Mouse (Mus musculus): ENCODE data around the gene Ndufa5.
A peak's percentile ranks its signal among the peaks of the same experiment; 100 is the strongest.

The Ndufa5 gene

GRCm38 (mm10) chr6:24527155-24528063 lies at the start of gene Ndufa5:
Ndufa5 (minus strand) TSS chr6:24528013.
- DNase-seq (ENCODE audit: low spot score) = peak; percentile 91

- no peak for DNase-seq (ENCODE audit: low spot score)
Observed at GRCm38 (mm10) chr6:24573319-24573718, 45.5 kb upstream of the Ndufa5 start.

DNA sequence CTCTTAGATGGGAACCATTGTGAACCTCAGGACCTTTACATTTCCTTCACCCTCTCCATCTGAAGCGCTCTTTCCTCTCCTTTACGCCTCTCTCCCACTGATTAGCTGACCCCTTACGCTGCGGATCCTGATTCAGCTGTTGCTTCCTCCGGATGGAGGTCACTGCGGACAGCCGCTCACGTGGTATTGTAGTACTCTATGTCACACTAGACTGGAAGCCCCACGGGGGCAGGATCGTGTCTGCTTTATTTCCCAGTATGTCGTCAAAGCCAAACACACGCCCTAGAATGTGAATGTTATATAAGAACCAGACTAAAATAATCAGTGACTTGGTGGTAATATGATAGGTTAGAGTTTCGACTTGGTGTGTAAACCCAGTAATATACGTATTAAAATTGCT lies 44.6 kb upstream of the Ndufa5 start:
- DNase-seq (ENCODE audit: low spot score) = no peak

DNA sequence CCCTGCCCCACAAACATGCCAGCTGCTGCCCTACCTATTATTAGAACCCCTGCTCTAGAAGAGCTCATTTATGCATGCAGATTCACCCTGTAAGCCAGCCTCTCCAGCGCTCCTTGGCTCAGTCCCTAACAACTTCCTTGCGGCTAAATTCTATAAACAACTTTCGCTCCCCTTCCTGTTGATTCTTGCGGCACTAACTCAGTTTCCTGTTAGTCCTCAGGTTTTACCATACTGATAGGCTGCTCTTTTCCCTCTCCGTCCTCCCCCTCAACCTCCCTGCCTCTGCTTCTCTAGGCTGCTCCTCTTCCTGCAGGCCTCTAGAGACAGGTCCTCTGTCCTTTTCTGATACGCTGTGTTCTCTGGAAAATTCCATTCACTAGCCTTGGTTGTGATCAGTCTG lies 43.3 kb upstream of the Ndufa5 start:
- no peak for DNase-seq (ENCODE audit: low spot score)

DNA sequence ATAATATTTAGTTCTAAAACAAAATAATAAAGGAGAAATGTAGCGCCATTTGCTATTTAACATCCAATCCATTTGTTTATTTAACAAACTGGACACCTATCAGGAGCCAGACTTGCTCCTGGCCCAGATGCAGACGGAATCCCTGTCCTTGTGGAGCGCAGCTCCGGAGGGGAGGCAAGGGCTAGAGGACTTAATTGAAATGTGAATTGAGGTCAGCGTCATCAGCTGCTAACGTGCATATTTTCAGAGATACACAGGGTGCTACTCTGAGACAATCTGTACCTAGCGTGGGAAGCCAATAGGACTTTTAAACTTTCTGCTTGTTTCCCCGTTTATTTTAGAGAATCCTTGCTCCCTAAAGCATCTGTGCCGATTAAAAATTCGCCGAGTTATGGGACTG lies 42.5 kb upstream of the Ndufa5 start:
- no peak for DNase-seq (ENCODE audit: low spot score)

- no peak for DNase-seq (ENCODE audit: low spot score)
Observed at GRCm38 (mm10) chr6:24569711-24570110, 41.9 kb upstream of the Ndufa5 start.

DNA sequence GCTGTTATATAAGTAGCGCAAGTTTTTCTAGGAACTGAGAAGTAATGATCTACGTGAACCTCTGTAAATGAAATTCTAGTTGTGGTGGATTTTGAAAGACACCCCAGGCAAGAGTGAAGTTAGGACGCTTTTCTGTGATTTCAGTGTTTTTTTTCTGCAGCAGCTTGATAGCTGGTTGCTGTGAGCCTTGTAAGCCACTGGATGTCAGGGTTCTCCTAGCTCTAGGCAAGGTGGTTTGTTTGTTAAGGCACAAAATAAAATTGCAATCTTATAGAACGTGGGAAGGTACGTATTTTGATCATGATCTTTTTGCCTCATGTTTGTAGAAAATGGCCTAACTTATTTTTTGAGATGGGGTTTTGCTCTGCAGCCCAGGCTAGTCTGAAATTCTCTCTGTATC lies 41.1 kb upstream of the Ndufa5 start:
- no peak for DNase-seq (ENCODE audit: low spot score)

DNA sequence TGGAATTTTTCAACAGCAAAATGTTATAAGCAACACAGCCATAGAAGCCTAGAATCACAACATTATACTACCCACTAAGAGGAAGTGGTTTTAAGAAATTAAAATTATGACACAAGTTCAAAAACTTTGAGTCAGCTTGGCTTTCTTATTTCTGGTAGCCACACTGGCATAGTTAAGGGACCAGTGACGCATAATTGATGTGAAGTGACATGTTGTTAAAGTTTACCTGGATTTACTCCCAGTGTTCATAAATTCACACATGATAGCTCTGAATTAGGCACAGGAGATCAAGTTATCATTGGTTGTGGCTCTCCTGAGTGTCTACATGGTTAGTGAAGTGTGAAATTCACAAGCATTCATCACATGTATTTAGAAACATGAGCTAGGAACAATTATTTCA lies 37.1 kb upstream of the Ndufa5 start:
- no peak for DNase-seq (ENCODE audit: low spot score)

- no peak for DNase-seq (ENCODE audit: low spot score)
Observed at GRCm38 (mm10) chr6:24564081-24564480, 36.3 kb upstream of the Ndufa5 start.

DNA sequence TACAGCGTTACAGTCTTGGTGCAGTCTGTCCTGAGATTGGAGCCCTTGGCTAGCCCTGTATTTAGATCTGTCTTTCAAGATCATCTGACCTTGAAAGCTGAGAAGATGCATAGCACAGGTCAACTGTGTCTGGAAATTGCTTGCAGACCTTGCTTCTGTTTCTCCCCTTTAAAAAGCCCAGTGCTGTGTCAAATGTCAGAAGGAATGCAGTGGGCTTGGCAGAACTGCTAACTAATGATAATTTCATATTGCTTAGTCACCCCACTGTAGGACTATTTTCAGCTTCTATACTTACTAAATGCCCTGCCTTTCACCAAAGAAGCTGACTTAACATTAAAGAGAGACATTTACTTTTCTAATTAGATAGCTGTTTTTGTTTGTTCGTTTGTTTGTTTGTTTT lies 27.7 kb upstream of the Ndufa5 start:
- no peak for DNase-seq (ENCODE audit: low spot score)

DNA sequence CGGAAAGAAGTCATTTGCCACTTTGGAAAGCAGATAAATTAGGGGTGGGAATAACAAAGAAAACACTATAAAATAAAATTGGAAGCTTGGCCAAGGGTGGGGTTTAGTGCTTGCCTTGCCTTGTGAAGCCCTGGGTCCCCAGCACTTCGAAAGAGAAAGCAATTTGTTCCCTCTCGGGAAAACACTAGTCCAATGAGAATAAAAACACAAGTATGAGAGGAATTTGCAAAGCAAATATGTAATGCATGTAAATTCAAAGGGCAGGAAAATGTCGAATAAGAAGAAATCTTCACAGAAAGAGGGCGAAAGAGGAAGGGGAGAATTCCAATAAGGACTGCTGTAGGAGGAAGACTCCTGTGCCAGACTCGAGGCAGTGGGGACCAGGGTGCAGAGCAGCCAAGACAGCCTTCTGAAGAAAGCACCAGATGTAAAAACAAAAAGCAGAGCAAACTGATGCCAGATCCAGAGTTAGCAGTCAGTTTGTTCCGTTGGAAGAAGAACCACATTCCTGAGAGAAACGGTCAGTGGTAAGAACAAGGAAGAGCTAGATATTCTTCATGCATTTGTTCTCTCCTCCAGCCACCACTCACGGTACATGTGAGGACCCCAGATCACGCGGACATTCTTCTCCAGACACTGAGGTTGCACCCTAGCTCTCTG lies 26.7 kb upstream of the Ndufa5 start:
- no peak for DNase-seq (ENCODE audit: low spot score)

GRCm38 (mm10) chr6:24552046-24552445 lies 24.2 kb upstream of the Ndufa5 start:
- DNase-seq (ENCODE audit: low spot score) = no peak

GRCm38 (mm10) chr6:24549801-24550200 lies 22.0 kb upstream of the Ndufa5 start:
- no peak for DNase-seq (ENCODE audit: low spot score)

DNA sequence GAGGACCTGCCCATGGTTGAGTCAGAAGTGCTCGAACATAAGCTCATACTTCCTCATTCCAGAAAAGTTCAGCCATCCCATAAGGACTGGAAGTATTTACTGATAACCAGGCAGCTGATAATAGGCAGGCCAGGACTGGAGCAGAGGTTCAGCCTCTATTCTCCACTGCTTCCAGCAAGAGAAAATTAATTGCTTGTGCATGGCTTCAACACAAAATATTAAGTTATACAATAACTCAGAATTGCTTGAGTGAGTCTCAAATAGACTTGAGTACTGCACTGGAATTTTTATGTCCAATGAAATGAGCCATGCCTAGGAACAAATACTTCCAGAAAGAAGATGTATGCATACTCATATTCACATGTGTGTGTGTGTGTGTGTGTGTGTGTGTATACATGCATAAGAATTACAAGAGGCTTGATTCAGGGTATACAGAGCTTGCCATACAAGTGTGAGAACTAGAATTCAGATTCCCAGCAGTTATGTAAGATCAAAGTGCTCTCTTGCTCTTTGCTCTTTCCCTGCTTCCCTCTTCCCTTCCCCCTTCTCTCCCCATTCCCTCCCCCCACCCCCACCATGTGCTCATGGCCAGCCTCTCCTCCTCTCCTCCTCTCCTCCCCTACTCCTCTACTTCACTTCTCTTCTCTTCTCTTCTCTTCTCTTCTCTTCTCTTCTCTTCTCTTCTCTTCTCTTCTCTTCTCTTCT lies 19.1 kb upstream of the Ndufa5 start:
- DNase-seq (ENCODE audit: low spot score) = no peak

- no peak for DNase-seq (ENCODE audit: low spot score)
Observed at GRCm38 (mm10) chr6:24543119-24543591, 15.3 kb upstream of the Ndufa5 start.

- DNase-seq (ENCODE audit: low spot score) = no peak
Observed at GRCm38 (mm10) chr6:24542393-24542792, 14.6 kb upstream of the Ndufa5 start.

DNA sequence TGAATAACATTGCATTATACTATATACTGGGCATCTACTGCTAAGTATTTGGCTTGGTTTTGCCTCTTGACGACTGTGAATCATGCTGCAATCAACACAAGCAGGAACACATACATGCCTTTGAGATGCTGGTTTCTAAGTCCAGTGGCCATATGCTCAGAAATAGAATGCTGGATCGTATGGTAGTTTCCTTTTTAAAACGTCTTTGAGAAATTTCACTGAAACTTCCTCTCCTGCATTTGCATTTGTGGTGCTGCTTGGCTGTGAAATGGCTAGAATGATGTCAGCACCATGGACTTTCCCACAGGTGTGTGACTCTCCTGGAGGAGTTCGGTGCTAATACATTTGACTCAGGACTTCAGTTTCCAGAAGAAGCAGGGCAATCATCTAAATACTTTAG lies 12.3 kb upstream of the Ndufa5 start:
- no peak for DNase-seq (ENCODE audit: low spot score)

- DNase-seq (ENCODE audit: low spot score) = no peak
Observed at GRCm38 (mm10) chr6:24538435-24538834, 10.6 kb upstream of the Ndufa5 start.

DNA sequence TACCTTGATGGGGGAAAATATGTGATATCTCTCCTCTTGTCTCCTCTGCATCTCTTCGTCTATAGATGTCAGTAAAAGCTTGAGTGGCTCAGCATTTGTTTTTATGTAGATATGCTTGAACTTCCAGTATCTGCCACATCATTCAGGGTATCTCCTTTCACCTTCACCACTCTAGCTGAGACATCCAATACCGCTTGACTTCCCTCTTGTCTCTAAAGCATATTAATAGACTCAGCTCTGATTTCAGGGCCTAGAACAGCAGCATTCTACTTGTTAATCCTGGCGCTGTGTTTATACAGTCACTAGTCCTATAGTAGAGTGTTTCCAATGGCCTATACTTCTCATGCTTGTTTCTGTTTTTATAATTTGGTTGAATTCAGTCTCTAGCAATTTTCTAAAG lies 5.0 kb upstream of the Ndufa5 start:
- DNase-seq (ENCODE audit: low spot score) = no peak

GRCm38 (mm10) chr6:24530711-24531420 lies 3.1 kb upstream of the Ndufa5 start:
- no peak for DNase-seq (ENCODE audit: low spot score)

DNA sequence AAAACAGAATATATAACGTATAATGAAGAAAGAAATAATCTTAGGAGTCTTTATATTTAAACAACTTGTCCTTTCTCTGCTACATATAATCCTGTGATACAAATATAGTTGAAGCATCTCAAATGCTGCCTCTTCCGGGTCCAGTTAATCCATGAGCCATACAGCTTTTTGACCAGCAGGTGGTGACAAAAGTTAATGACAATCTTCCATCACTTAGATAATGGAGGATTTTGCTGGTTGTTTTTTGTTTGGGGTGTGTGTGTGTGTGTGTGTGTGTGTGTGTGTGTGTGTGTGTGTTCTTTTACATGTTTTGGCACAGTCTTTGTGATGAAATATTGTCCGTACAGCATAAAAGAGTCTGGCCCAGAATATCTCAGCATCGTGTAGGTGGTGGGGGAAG lies 2.4 kb upstream of the Ndufa5 start:
- DNase-seq (ENCODE audit: low spot score) = peak; percentile 50

DNA sequence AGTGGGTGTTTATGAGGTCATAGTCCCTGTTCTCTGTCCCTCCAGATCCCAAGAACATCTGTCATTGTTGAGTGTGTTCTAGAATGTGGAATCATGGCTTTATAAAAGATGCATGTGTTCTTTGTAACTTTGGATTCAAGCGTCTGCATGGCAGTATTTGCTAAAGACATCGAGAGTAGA lies 141 bp upstream of the Ndufa5 start, which contains the start of gene Asb15:
TSS of gene Asb15 (plus strand) at position 81 of the 180 bp plus-strand sequence.
- DNase-seq (ENCODE audit: low spot score) = no peak

Data from testis, postnatal 10 days (tissue).